Mouse (Mus musculus) small intestine, adult 2 months (tissue): ENCODE measurements around the gene Trp53tg5. TPM values are rescaled to one million over a fixed set of nuclear protein-coding genes. Genes with fewer than 3 reads are reported as not detected.

ENCODE experiments used
- H3K27ac ChIP-seq: fragments of 200-500 bp; 2 replicates; pipeline ENCODE4 v1.5.1; 2012; ENCODE audit warnings: low read depth, low read length, control low read depth, inconsistent platforms; ENCODE audit not compliant: insufficient read depth
- H3K27me3 ChIP-seq: fragments of 200-500 bp; 2 replicates; pipeline ENCODE4 v1.6.1; 2012; ENCODE audit warnings: mild to moderate bottlenecking, moderate library complexity, low read length, inconsistent platforms; ENCODE audit not compliant: control insufficient read depth, insufficient read depth
- H3K36me3 ChIP-seq: fragments of 200-500 bp; 2 replicates; pipeline ENCODE4 v1.6.1; 2012; ENCODE audit warnings: mild to moderate bottlenecking, low read length, control low read depth, inconsistent platforms; ENCODE audit not compliant: control insufficient read depth, insufficient read depth
- H3K4me1 ChIP-seq: fragments of 200-500 bp; 2 replicates; pipeline ENCODE4 v1.6.1; 2012; ENCODE audit warnings: low read length, inconsistent platforms, mixed read lengths; ENCODE audit not compliant: control insufficient read depth, insufficient read depth, insufficient read length
- H3K4me3 ChIP-seq: fragments of 200-500 bp; 2 replicates; pipeline ENCODE4 v1.5.1; 2012; ENCODE audit warnings: low read depth, mild to moderate bottlenecking, control low read depth, inconsistent platforms, low read length, moderate library complexity
- CTCF ChIP-seq: fragments of 200-500 bp; IDR thresholded peaks from 2 replicates; pipeline ENCODE4 v1.5.1; 2012; ENCODE audit warnings: low read depth, mild to moderate bottlenecking, control low read depth, inconsistent platforms, low read length, moderate library complexity, mixed read lengths; ENCODE audit not compliant: insufficient replicate concordance, insufficient read length; ENCODE audit errors: extremely low read depth
- POLR2A ChIP-seq: fragments of 200-500 bp; IDR thresholded peaks from 2 replicates; pipeline ENCODE4 v1.6.1; 2012; ENCODE audit warnings: low read depth, mild to moderate bottlenecking, control low read depth, inconsistent platforms, low read length, moderate library complexity
- WGBS: fragments of 180-500 bp; shearing (Covaris S2); methylation state at CpG from one replicate; pipeline ENCODE4 v1.1.7; 2018; 5-methylcytosine and 5-hydroxymethylcytosine counted together
- polyA plus RNA-seq: library from polyadenylated mRNA; depleted of rRNA; stranded (reverse); fragments of >200 nt; gene quantifications from 2 replicates; pipeline ENCODE4 v1.2.3, GENCODE M21; 2012

Trp53tg5 gene
- polyA plus RNA-seq, 1 experiment = not detected

DNA sequence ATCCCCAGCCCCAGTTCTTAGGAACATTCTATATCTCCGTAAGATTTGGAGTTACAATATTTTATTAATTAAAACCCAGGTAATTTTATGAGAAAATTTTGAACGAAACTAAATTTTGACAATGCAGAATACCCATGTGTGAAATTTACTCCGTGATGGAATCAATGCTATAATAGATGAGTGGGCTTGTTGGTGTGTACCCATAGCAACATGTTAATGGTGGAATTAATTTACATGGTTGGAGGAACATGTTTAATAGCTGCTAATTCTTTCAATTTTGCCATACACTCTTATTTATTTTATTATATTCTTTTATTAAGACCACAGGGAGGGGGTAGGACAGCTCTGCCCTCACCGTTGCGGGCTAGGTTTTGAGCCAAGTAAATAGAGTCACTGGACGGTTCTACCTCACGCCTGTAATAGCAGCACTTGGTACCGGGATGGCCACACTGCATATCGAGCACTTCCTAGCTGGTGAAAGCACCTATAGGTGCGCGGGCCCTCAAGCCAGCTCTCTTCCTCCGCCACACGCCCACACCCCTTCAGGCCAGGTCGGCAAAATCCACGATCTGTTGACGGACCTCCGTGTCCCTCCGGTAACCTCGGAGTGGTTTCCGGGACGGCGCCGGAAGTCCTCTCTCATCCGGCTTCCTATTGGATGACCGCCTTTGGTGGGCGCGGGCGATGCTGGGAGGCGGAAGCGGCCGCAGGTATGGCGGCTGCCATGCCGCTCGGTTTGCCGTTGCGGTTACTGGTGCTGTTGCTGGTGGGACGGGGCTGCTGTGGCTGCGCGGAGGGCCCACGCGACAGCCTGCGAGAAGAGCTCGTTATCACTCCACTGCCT, 23.5 kb upstream of the Trp53tg5 start, which contains the start of gene Pigt:
Gene Pigt (plus strand): TSS at position 674 of the 844 bp plus-strand sequence.
- TF ChIP-seq CTCF = no peak
- peak; percentile 80 for TF ChIP-seq POLR2A
- Histone ChIP-seq H3K4me3 (peak within 1 kb of the TSS; percentile 99), H3K4me1 (0 out of 2 replicates have a peak, but pooled peaks cover 3% of the 10 kb centered on the region), H3K27me3 (no peaks in the 10 kb centered on the region), H3K27ac (peak within 1 kb of the TSS; percentile 77), H3K36me3 (peaks cover 19% of the 10 kb centered on the region)
- 4% methylated on average over 43 of the region's 43 CpGs for WGBS

GRCm38 (mm10) chr2:164496331-164496730, 22.8 kb upstream of the Trp53tg5 start:
- Histone ChIP-seq H3K27me3 (no peaks in the 10 kb centered on the region), H3K27ac (no peak overlapping the region), H3K4me3 (no peak overlapping the region), H3K4me1 (0 out of 2 replicates have a peak, but pooled peaks cover 3% of the 10 kb centered on the region), H3K36me3 (peaks cover 13% of the 10 kb centered on the region)
- WGBS = 25% methylated on average over 1 of the region's 1 CpGs
- TF ChIP-seq CTCF = no peak
- TF ChIP-seq POLR2A = no peak

DNA sequence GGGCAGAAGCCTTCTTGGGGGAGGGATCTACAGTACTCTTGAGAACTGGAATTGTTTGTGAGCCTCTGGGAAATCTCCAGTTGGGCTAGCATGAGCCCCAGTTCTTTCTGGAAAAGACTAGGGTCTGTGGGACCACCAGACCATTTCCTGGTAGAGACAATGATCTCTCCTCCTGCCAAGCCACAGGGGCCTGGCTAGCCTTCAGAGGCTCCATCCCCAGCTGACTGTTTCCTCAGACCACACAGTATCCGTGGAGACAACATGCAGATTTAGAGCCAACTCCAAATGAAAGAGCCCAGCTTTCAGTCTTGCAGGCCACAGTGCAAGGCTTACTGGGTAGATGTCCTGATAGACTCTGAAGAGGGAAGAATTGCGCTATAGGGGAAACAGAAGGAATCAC, 20.6 kb upstream of the Trp53tg5 start:
- H3K4me3 ChIP-seq = no peak overlapping the region
- TF ChIP-seq CTCF (no peak), POLR2A (no peak)
- WGBS = 62% methylated on average over 2 of the region's 2 CpGs

DNA sequence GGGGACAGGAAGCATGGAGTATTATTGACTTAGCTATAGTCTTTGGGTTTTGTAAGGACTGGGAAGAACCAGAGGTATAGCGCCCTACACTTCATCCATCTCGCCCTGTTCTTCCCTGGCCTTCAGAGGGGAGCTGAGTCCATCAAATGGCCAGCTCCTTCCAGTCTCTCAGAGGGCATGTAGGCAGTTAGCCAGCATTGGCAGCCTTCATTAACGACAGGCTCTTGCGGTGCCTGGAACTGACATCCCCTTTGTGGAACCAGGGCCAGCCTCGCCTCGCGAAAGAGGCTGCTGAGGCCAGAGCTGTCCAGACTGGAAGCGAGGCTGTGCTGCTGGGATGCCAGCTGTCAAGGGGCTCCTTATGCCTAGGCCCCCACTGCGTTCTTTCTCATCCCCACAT, 14.3 kb upstream of the Trp53tg5 start:
- H3K4me3 ChIP-seq = no peak overlapping the region
- TF ChIP-seq CTCF = no peak
- no peak for TF ChIP-seq POLR2A
- no peaks in the 10 kb centered on the region for H3K27me3 ChIP-seq
- H3K27ac ChIP-seq = no peak overlapping the region
- H3K36me3 ChIP-seq = peaks cover 11% of the 10 kb centered on the region
- 79% methylated on average over 9 of the region's 9 CpGs for WGBS
- H3K4me1 ChIP-seq = peaks cover 18% of the 10 kb centered on the region

More for the DNA sequence above, 20.6 kb upstream of the Trp53tg5 start:
- H3K4me1 ChIP-seq = 0 out of 2 replicates have a peak, but pooled peaks cover 3% of the 10 kb centered on the region
- H3K27me3 ChIP-seq = no peaks in the 10 kb centered on the region
- H3K36me3 ChIP-seq = peaks cover 11% of the 10 kb centered on the region
- no peak overlapping the region for H3K27ac ChIP-seq

GRCm38 (mm10) chr2:164487115-164487527, 13.6 kb upstream of the Trp53tg5 start:
- 3% methylated on average over 11 of the region's 11 CpGs for WGBS
- H3K4me1 ChIP-seq = peaks cover 18% of the 10 kb centered on the region
- peak overlapping the region; percentile 26 for H3K27ac ChIP-seq
- peaks cover 11% of the 10 kb centered on the region for H3K36me3 ChIP-seq
- H3K27me3 ChIP-seq = no peaks in the 10 kb centered on the region
- H3K4me3 ChIP-seq = peak overlapping the region; percentile 82
- TF ChIP-seq POLR2A (no peak), CTCF (no peak)

GRCm38 (mm10) chr2:164486258-164487114, 13.0 kb upstream of the Trp53tg5 start:
- Histone ChIP-seq H3K4me3 (peak overlapping the region; percentile 82), H3K27ac (peak overlapping the region; percentile 26), H3K36me3 (peaks cover 11% of the 10 kb centered on the region), H3K27me3 (no peaks in the 10 kb centered on the region), H3K4me1 (peaks cover 18% of the 10 kb centered on the region)
- TF ChIP-seq POLR2A (no peak), CTCF (no peak)
- WGBS = under 1% methylated on average over 89 of the region's 90 CpGs
